Mouse (Mus musculus) kidney, postnatal 4 days (tissue): ENCODE data around the gene Mast4.

Experiments used
- DNase-seq, 2 experiments: peaks; one replicate each; pipeline ENCODE4 v3.0.0; 2021; ENCODE audit warnings: mixed read lengths in 2 of 2

The Mast4 gene

DNA sequence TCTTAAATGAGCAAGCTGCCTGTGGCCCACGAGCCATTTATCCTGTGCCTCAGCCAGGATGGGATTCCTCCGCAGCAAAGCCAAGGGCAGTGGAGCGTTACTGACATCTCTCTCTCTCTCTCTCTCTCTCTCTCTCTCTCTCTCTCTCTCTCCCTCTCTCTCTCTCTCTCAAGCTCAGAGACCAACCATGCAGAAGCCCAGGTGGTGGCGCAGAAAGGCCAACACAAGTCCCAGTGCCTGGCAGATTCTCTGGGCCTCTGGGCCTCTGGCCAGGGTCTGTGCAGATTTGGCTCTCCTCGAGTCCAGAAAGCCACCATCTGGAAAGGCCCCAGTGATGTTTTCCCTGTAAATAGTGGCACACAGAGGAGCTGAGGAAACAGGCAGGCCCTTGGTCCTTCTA is 220.0 kb downstream of the Mast4 start:
- peak; percentile 29 to 43 for DNase-seq

DNA sequence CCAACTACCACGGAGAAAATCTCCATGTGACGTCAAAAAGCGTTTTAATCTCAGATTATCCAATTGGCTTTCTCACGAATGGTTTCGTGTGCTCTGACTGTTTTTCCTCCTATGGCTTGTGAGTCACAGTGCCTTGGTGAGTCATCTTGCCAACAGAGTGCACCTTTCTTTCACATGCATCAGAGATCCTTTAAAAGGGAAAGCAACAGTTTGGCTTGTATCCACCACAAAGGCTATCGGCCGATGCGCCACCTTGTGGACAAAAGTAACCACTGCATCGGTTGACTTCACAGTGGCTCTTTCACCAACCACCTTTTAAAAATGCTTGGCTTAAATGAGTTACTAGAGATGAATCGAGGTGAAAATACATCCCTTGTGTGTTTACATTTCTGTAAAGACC is 224.4 kb downstream of the Mast4 start:
- peak; percentile 85 to 88 for DNase-seq

DNA sequence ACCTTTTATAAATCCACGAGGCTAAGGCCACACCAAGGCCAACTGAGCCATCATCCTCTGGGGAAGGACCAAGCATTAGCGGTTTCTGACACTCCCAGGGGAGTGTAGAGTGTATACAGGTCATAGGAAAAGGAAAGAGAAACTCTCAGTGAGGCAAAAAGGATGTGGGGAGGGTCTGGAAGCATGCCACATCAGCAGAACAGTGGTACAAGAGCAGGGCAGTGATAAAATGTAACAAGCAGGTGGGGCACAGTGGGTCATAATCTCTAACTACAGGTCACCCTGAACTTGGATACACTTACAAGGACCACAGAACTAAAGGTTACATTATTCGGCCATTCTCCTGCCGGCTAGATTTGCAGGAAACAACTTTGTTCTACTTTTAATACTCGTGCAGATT is 226.9 kb downstream of the Mast4 start:
- no peak for DNase-seq

DNA sequence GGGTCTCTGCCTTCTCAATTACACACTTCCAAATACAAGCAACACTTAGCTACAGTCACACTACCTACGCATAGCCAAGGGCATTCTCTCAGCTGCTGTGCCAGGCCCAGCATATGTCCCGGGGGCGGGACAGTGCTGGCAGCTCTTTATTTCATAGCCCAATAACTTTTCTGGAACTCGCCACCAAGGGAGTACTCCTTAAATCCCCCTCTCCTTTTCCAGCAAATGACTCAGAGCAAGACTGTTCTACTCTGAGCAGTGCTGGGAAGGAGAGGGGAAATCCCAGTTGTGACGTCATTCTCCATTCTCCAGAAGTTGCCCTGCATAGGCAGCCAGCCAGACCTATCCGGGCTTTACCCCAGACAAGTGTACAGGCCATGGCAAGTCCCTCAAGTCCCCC is 231.7 kb downstream of the Mast4 start:
- DNase-seq, result no peak

DNA sequence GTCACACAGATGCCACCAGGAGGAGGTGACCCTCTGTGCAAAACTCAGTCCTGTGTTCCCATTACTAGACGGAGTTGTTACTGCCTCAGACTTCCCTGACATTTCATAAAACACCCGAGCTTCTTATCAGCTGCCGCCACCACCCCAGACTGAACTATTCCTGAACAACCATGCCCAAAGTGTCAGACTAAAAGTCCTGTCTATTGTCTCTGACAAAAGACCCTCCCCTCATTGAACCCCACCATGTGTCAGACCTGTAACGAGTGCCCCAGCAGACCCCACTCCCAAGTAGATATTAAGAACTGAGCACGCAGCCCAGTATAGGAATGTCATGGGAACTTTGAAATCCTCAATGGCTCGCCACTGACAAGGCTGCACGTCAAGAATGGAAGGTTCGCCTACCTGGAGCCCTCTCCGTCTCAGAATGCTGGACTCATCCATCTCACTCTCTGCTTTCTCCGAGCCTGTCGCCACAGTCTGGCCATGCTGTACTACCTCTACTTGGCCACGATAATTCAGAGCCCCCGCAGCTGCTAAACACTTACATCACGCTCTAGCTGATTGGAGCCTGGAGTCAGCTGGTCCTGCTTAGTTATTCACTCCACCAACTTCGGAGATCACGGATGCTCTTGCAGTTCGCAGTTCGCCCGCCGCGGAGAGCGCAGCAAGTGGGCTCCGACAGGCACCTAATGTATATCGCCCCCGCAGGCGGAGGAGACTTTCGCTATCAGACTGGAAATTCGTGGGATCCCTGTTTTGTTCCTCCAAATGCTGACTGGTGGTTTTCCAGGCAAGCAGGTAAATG is 237.7 kb downstream of the Mast4 start:
- peak; percentile 73 to 83 for DNase-seq

DNA sequence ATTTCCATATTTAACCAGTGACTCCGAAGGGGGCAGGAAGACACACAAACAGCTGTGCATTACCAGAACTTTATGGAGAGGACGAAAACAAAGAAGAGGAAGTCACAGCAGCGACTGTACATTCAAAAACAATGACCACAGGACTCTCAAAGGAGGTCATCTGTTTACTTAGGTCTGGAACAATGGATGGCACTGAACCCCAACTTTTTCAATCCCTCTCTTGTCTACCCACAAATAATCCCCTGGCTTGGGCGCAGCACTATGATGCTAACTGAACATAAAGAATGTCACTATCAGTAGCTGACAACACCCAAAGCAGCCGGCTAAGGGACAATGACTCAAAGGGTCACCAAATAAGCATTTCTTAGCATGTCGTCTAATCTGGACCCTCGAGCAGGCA is 238.8 kb downstream of the Mast4 start:
- DNase-seq, result no peak

DNA sequence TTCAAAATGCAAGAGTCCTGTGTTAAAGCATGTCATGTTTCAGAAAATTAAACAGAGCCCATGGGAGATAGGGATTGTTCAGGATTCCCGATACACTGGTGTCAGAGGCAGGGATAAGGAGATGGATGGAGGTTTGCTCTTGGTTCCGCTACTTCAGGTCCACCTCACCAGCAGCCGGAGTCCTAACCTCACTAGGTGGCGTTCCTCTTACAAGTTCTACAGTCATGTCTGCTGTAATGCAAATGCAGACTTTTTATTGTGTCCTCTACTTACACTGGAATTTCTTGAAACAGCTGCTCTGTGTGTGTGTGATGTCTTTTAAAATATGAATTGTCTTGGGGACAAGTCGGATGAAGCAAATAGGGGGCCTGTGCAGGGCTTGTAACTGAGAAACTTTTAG is 239.7 kb downstream of the Mast4 start:
- no peak for DNase-seq

- no peak for DNase-seq
Observed at GRCm38 (mm10) chr13:103093713-103094112, 240.6 kb downstream of the Mast4 start.

DNA sequence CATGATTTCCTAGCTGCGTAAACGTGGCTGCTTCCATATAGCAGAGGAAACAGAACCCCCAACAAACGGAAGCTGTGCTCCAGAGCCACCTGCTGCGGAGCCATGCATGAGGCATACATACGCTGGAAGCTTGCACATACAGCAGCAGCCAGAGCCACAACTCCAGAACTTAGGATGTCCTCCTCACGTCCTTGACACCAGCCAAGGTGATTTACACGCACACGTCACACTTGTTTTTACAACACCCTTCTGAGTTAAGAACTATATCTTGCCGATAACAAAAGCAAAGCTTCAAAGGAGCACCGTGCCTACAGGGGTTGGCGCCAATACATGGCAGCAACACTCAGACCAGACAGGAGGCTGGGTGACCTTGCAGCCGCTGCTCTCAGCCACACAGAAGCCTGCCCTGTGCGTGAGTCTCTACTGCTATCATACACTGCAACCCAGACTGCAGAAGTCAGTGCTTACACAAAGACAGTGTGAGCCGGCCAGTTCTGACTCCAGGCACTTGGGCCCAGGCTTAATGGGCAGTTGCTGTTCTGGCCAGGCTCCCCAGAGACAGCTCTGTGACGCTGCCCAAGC is 248.7 kb downstream of the Mast4 start:
- no peak for DNase-seq

DNA sequence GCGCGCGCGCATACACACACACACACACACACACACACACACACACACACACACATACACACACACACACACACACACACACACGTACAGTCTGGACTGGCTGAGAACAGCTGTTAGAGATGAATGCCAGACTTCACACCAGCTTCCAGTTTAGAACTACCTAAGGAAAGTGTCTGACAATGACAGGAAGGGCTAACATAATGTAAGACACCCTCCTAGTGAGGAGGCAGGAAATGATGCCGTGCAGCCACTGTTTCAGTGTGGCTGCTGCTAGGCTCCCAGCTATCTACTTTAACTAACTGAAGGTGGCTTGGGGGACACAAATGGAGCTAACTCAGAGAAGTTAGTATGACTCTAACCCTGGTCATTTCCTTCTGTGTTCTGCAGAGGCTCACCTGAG is 251.4 kb downstream of the Mast4 start:
- DNase-seq, result peak; percentile 20

GRCm38 (mm10) chr13:103079806-103080205 is 254.5 kb downstream of the Mast4 start:
- no peak for DNase-seq

DNA sequence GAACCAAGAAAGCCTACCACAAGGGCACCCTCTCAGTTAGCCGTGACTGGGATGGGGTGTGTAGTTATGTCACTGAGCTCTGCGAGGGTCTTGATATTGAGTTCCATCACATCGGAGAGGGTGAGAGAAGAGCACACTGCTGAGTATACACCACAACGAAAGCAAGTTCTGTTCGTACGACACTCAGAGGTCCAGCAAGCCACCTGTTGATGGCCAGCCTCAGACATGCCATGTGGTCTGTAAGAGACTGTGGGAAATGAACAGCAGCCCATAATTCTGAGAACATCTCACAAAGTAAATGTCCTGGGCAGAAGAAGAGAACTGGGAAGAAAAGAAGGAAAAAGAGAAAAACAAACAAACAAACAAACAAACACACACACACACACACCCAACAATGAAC is 255.5 kb downstream of the Mast4 start:
- DNase-seq, result no peak

GRCm38 (mm10) chr13:103073461-103073860 is 260.8 kb downstream of the Mast4 start:
- no peak for DNase-seq

- DNase-seq, result peak; percentile 42 to 43
Observed at GRCm38 (mm10) chr13:103071783-103072182, 262.5 kb downstream of the Mast4 start.

DNA sequence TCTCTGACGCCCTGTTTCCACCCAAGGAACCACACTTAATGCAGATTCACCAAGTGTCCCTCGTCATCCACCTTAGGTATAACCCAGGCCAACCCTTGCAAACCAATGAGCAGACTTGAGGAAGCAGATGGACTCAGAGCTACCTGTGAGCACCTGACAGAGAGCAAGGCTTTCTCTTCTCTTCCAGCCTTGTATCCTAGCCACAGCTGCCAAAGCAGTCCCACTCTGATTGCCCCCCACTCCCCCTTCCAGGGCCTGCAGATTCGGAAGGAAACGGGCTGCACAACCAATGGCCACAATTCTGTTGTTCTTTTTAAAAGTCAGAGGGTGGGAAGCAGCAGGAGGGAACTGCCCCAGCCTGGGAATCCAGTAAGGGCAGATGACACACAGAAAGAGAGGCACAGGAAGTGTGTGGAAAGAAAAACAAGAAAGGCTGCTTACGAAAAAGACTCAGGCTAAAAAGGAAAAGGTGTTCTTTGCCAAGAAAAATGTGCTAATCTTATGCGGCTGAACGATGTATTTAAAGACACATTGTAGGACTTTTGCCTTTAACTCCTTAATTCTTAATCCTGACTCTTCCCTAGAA is 266.6 kb downstream of the Mast4 start:
- no peak for DNase-seq

DNA sequence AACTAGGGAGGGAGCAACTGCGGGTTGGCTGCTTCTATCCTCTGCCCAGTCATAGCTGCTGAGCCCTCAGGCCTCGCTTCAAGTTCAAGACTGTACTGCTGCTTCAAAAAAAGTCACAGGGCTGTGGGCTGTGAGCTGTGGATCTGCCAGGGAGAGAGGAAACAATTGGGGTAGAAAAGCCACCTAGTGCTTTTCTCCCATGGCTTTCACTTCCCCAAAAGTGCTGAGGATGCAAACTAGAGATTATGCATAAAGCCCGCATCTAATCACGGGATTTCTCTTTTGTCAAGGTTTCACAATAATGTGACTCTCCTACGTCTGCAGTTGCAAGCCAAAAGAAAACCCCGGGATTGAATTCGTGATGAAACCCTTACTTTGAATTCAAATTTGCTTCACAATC is 268.9 kb downstream of the Mast4 start:
- no peak for DNase-seq

- no peak for DNase-seq
Observed at GRCm38 (mm10) chr13:103061680-103062079, 272.6 kb downstream of the Mast4 start.

DNA sequence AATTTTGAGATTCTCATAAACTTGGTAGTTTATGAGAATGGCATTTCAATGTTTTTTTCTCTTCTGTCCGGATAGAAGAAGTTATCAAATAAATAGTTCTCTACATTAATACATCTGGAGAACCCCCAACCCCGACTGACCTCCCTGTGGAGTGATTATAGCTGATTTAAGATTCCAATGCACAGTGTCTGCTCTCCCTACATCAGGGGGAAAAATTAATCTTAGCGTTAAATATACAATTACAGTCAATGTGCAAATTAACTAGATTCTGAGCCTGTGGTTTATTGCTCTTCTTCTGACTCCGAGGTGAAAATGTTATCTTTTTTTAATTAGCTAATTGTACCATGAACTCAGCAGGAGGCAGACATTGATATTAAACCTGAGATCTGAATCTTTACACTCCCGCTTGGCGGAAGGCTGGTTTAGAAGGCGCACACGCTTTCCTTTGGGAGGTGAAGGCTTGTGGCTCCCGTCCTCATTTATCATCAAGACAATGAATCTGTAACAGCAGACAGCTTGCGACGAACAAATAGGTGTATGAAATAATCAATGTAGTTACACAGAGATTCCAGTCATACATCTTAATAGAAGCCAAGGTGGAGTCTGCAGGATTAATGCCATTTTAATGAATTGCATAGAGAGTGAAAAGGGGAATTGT is 274.2 kb downstream of the Mast4 start:
- DNase-seq, result no peak

GRCm38 (mm10) chr13:103056451-103056850 is 277.8 kb downstream of the Mast4 start:
- DNase-seq, result no peak

- no peak for DNase-seq
Observed at GRCm38 (mm10) chr13:103052661-103053060, 281.6 kb downstream of the Mast4 start.

DNA sequence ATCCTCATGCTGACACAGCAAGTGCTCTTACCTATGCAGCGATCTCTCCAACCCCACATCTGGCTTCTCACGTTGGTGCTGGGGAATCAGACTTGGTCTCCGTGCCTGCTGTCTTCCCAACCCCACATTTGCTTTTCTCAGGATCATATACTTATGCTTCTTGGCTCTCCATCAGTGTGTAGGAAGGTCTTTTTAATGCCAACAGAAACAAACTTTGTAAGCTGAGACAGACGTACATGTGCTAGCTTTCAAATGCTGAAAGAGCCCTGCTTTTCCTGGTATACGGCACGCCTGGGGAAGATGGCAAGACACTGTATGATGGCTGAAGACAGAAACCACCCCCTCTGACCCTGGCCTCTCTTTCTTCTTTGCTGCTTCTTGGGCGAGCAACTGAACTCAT is 285.3 kb downstream of the Mast4 start:
- no peak for DNase-seq

GRCm38 (mm10) chr13:103043692-103044091 is 290.6 kb downstream of the Mast4 start:
- DNase-seq, result no peak

DNA sequence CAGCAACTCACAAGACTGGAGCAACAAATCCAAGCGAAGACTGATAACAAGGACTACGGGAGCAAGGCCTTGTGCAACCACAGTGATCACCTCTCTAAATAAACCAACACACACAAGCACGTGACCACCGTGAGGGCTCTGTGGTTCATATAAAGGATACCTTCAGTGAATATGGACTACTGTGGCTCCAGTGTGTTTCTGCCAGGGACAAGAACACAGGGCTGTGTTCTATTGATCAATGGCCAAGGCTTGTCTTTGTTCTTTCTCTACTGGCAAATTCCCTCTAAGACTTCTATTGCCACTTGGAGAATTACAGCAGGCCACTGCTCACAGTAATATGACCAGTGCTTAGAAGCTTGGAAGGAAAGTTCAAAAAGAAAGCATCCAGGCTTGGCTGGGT is 291.3 kb downstream of the Mast4 start:
- DNase-seq, result no peak

DNA sequence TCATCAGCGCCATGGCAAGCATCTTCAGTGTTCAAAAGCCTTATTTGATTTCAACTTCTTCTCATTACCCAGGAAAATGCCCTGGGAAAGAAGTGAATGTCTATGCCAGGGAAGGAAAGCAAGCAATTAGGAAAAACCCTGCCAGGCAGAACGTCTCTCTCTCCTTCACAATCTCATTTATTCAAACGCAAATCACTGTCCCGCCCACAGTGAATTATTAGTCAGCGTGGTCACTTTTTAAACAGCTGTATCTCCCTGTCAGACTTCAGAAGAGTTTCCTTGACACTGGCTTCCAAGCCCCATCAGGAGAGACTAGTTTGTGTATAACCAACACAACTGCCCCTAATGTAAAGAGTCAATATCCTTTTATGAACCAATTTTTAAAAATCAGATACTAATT is 296.8 kb downstream of the Mast4 start:
- DNase-seq, result peak; percentile 10 to 14
